Mouse (Mus musculus) gastrocnemius, adult 2 months (tissue): ENCODE measurements around the gene Pfdn4. TPM values are rescaled to one million over a fixed set of nuclear protein-coding genes. Genes with fewer than 3 reads are reported as not detected.

ENCODE experiments used
- DNase-seq: peaks from one replicate; pipeline ENCODE4 v3.0.0; 2022
- H3K27ac ChIP-seq: fragments of 200-600 bp; 2 replicates; pipeline ENCODE4 v1.8.1; 2022; ENCODE audit warnings: mild to moderate bottlenecking
- H3K4me3 ChIP-seq: fragments of 200-600 bp; 2 replicates; pipeline ENCODE4 v1.8.1; 2022; ENCODE audit warnings: mild to moderate bottlenecking, moderate library complexity
- CTCF ChIP-seq: fragments of 200-600 bp; IDR thresholded peaks from 2 replicates; pipeline ENCODE4 v1.8.1; 2022; ENCODE audit warnings: antibody characterized with exemption, mild to moderate bottlenecking, moderate library complexity
- intact Hi-C: fragments of 180-260 bp; cut with DNase I; formaldehyde crosslinking; loops from one replicate; pipeline ENCODE4 v1.15.1; 2025
- total RNA-seq, 2 experiments: library from RNA; stranded (reverse); gene quantifications; 2 replicates each; pipeline ENCODE4 v1.2.3; 2021

The Pfdn4 gene
- total RNA-seq, 2 experiments from 2014 or later, result 11.8 to 14.4 TPM

- TF ChIP-seq CTCF, result peak; percentile 89
- DNase-seq, result peak; percentile 90
- intact Hi-C loops, result loop anchor here (1.0 to 2.0 kb wide), 3 partner anchors 20 to 154 kb away; no protein-coding TSS in a partner anchor
- Histone ChIP-seq H3K4me3 (peak overlapping the region; percentile 70), H3K27ac (no peak overlapping the region)
Observed at GRCm38 (mm10) chr2:170508821-170509220, 12.6 kb downstream of the Pfdn4 start.

GRCm38 (mm10) chr2:170511073-170511891, 15.1 kb downstream of the Pfdn4 start:
- intact Hi-C loops, result no loop called here
- peak overlapping the region; percentile 100 for H3K27ac ChIP-seq
- no peak; the same call in 1 of the 2 replicates for TF ChIP-seq CTCF
- DNase-seq, result peak; percentile 93
- H3K4me3 ChIP-seq, result peak overlapping the region; percentile 80

- no peak for TF ChIP-seq CTCF
- H3K27ac ChIP-seq, result no peak overlapping the region
- intact Hi-C loops, result no loop called here
- no peak overlapping the region for H3K4me3 ChIP-seq
- no peak for DNase-seq
Observed at GRCm38 (mm10) chr2:170513756-170514155, 17.5 kb downstream of the Pfdn4 start.

GRCm38 (mm10) chr2:170520321-170520971, 24.2 kb downstream of the Pfdn4 start:
- intact Hi-C loops, result loop anchor here (2.0 kb wide), 1 partner anchor 78 kb away; no protein-coding TSS in a partner anchor
- Histone ChIP-seq H3K27ac (no peak overlapping the region), H3K4me3 (no peak overlapping the region)
- TF ChIP-seq CTCF, result peak; percentile 66
- peak; percentile 39 for DNase-seq

GRCm38 (mm10) chr2:170526513-170526912, 30.3 kb downstream of the Pfdn4 start:
- H3K27ac ChIP-seq, result no peak overlapping the region
- no peak for TF ChIP-seq CTCF
- intact Hi-C loops, result no loop called here

GRCm38 (mm10) chr2:170528061-170528460, 31.8 kb downstream of the Pfdn4 start:
- Histone ChIP-seq H3K27ac (no peak overlapping the region), H3K4me3 (no peak overlapping the region)
- no peak for DNase-seq
- TF ChIP-seq CTCF, result no peak
- intact Hi-C loops, result no loop called here

More at GRCm38 (mm10) chr2:170526513-170526912, 30.3 kb downstream of the Pfdn4 start:
- no peak for DNase-seq
- no peak overlapping the region for H3K4me3 ChIP-seq

- no peak for DNase-seq
- Histone ChIP-seq H3K4me3 (no peak overlapping the region), H3K27ac (no peak overlapping the region)
- TF ChIP-seq CTCF, result no peak
- intact Hi-C loops, result no loop called here
Observed at GRCm38 (mm10) chr2:170529766-170530165, 33.5 kb downstream of the Pfdn4 start.

GRCm38 (mm10) chr2:170530256-170530655, 34.0 kb downstream of the Pfdn4 start:
- intact Hi-C loops, result no loop called here
- no peak overlapping the region for H3K27ac ChIP-seq
- H3K4me3 ChIP-seq, result no peak overlapping the region
- no peak for DNase-seq
- TF ChIP-seq CTCF, result no peak

GRCm38 (mm10) chr2:170534116-170534802, 38.0 kb downstream of the Pfdn4 start:
- TF ChIP-seq CTCF, result no peak
- intact Hi-C loops, result no loop called here
- no peak for DNase-seq
- Histone ChIP-seq H3K27ac (no peak overlapping the region), H3K4me3 (no peak overlapping the region)

- no peak for TF ChIP-seq CTCF
- H3K27ac ChIP-seq, result no peak overlapping the region
- H3K4me3 ChIP-seq, result no peak overlapping the region
- no peak for DNase-seq
- intact Hi-C loops, result no loop called here
Observed at GRCm38 (mm10) chr2:170534803-170535174, 38.6 kb downstream of the Pfdn4 start.

GRCm38 (mm10) chr2:170535841-170536240, 39.6 kb downstream of the Pfdn4 start:
- DNase-seq, result no peak
- intact Hi-C loops, result no loop called here
- TF ChIP-seq CTCF, result no peak
- no peak overlapping the region for H3K4me3 ChIP-seq
- H3K27ac ChIP-seq, result no peak overlapping the region

GRCm38 (mm10) chr2:170539211-170539610, 43.0 kb downstream of the Pfdn4 start:
- TF ChIP-seq CTCF, result no peak
- Histone ChIP-seq H3K4me3 (no peak overlapping the region), H3K27ac (no peak overlapping the region)
- DNase-seq, result no peak
- intact Hi-C loops, result no loop called here

GRCm38 (mm10) chr2:170543625-170544024, 47.4 kb downstream of the Pfdn4 start:
- Histone ChIP-seq H3K27ac (no peak overlapping the region), H3K4me3 (no peak overlapping the region)
- no peak for TF ChIP-seq CTCF
- DNase-seq, result no peak
- intact Hi-C loops, result no loop called here
